Mouse (Mus musculus): ENCODE measurements at regions not wholly inside any gene's neighbourhood (a gene's known extent, or its start where the extent isn't known, plus 50 kb on each side); places are given as distances from the start of the nearest gene placed in this dataset.

DNA sequence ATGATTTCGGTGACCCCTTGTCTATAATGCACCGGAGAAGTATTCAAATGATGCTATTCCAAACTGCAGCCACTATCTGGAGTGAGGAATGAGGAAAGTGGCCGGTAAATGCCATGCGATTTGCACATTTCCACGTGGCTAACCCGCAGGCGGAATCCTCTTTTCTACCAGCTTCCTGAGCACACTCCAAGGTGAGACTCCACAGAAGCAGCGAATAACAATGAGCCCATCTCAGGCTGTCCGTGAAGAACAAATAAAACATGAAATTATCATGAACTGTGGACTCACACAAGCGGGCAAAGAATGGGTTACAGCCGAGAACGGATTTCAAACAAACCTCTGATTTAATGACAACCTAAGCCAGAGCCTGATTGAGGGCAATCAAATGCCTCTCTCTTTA is 279.7 kb upstream of the Sash1 start:
- TF ChIP-seq CTCF (IDR thresholded peaks at IDR 0.05; ENCODE audit: insufficient read depth, low read length) (no peak), POLR2A (IDR thresholded peaks at IDR 0.05; ENCODE audit: borderline replicate concordance, extremely low read depth, low read depth, low read length) (no peak)
